Mouse (Mus musculus) bone marrow macrophage, adult 2 months (primary cell): Measurements from ENCODE around the gene Sorcs3.

Experiments
- CTCF ChIP-seq: IDR thresholded peaks from 2 replicates; pipeline ENCODE4 v1.5.1; 2012; ENCODE audit warnings: low read depth, mild to moderate bottlenecking, low read length, moderate library complexity
- POLR2A ChIP-seq: IDR thresholded peaks from 2 replicates; pipeline ENCODE4 v1.6.1; 2012; ENCODE audit warnings: mild to moderate bottlenecking, low read depth, low read length, borderline replicate concordance

DNA sequence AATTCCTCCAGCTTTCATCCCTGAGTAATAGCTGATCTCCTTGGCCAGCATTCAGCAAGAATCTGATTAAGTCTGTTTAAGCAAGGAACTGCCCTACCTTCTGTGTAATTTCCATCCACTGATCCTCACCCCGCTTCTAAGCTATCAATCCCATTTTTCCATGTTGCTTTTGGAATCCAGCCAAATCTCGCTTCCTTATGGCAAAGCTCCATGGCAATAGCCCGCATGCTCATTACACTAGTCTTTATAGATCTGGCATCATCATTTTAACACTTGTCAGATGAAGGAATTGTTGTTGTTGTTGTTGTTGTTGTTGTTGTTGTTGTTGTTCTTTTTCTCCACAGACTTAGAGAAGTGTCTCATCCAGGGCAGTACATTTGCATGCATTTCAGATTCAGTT is 277.1 kb downstream of the Sorcs3 start:
- TF ChIP-seq CTCF (no peak), POLR2A (no peak)
